Mouse (Mus musculus) embryonic fibroblast, embryonic 13.5 days (primary cell): ENCODE measurements at regions not wholly inside any gene's neighbourhood (a gene's known extent, or its start where the extent isn't known, plus 50 kb on each side); places are given as distances from the start of the nearest gene placed in this dataset.

Source experiments
- CTCF ChIP-seq: IDR thresholded peaks from 2 replicates; pipeline ENCODE4 v1.5.1; 2011; ENCODE audit warnings: mild to moderate bottlenecking, control low read depth, low read length, moderate library complexity, borderline replicate concordance; ENCODE audit not compliant: insufficient read depth
- POLR2A ChIP-seq: IDR thresholded peaks from 2 replicates; pipeline ENCODE4 v1.6.1; 2011; ENCODE audit warnings: low read depth, mild to moderate bottlenecking, control low read depth, low read length, moderate library complexity

- TF ChIP-seq POLR2A: no peak
- no peak for TF ChIP-seq CTCF
Observed at GRCm38 (mm10) chr2:54366963-54367362, 69.2 kb upstream of the Galnt13 start.
